Mouse (Mus musculus): ENCODE data around the gene Dtnbp1. TPM values are rescaled to one million over a fixed set of nuclear protein-coding genes. Genes with fewer than 3 reads are reported as not detected.

Dtnbp1 gene
- polyA plus RNA-seq (2014; fragmentation: Nextera tagmentation; extraction: Ambion mirVana) = 129 and 132 TPM in 2 replicates

- Histone ChIP-seq H3K9me3 (ENCODE audit: control insufficient read depth, low read length) (no peaks in the 10 kb centered on the region), H3K9ac (peak within 1 kb of the TSS; percentile 77), H3K27ac (peak within 1 kb of the TSS; percentile 79), H3K4me2 (replicated peaks) (peak within 1 kb of the TSS; percentile 75), H3K36me3 (replicated peaks; ENCODE audit: control insufficient read depth, insufficient read depth) (0 out of 2 replicates have a peak, but pooled peaks cover 3% of the 10 kb centered on the region), H3K4me3 (replicated peaks; ENCODE audit: low read length) (peak within 1 kb of the TSS; percentile 81), H3K4me1 (replicated peaks; ENCODE audit: control insufficient read depth, insufficient read depth, low read length) (peaks cover 18% of the 10 kb centered on the region), H3K27me3 (ENCODE audit: control insufficient read depth, insufficient read depth, low read length) (no peaks in the 10 kb centered on the region)
- under 1% methylated on average over 51 of the region's 68 CpGs for WGBS
- DNase-seq (ENCODE audit: low spot score) (peak; percentile 90), ATAC-seq (ENCODE audit: low FRiP score) (peak; percentile 92)
Measured at GRCm38 (mm10) chr13:45001911-45002615, at the start of gene Dtnbp1. Gene Dtnbp1, minus strand, starts transcription at chr13:45002147.

DNA sequence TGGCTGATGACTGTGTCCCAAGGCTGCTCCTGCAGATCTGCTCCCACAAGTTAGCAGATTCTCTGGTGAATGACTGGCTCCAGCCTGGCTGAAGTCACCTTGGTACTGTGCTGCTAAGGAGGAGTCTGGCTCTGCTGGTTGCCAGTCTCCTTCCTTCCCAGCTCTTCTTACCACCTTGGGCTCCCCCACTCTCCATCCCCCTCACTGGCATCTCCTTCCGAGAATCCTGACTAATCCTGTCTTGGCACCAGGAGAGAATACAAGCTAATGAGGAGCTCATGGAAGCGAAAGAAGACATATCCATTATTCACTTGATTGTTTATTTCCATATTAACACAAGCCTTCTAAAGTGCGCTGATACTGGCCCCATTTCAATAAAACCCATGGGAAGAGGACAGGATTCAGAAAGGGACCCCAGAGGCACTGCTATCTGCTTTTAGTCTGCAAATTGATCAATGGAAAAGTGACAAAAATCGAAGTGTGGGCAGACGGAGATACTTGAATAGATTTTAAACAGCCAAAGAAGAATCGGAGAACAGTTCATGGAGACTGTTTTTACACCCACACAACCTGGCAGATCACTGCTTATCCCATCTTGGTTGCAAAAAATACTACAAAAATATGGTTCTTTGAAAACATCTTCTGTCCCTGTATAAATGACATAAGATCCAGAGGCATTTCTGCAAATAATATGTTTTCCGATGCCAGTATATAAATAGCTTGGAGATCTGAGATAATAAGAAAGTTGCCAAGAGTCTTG, 47.5 kb upstream of the Dtnbp1 start:
- DNase-seq (ENCODE audit: low spot score) (no peak), ATAC-seq (ENCODE audit: low FRiP score) (no peak)
- H3K27ac ChIP-seq = no peak overlapping the region
- H3K27me3 ChIP-seq (ENCODE audit: control insufficient read depth, insufficient read depth, low read length) = no peaks in the 10 kb centered on the region
- H3K9me3 ChIP-seq (ENCODE audit: control insufficient read depth, low read length) = no peaks in the 10 kb centered on the region
- H3K4me1 ChIP-seq (replicated peaks; ENCODE audit: control insufficient read depth, insufficient read depth, low read length) = no peaks in the 10 kb centered on the region
- no peak overlapping the region for H3K4me2 ChIP-seq (replicated peaks)
- 77% methylated on average over 7 of the region's 7 CpGs for WGBS
- no peaks in the 10 kb centered on the region for H3K36me3 ChIP-seq (replicated peaks; ENCODE audit: control insufficient read depth, insufficient read depth)
- no peak overlapping the region for H3K4me3 ChIP-seq (replicated peaks; ENCODE audit: low read length)
- H3K9ac ChIP-seq = no peak overlapping the region

- no peak for ATAC-seq (ENCODE audit: low FRiP score)
- 86% methylated on average over 3 of the region's 3 CpGs for WGBS
- H3K4me3 ChIP-seq (replicated peaks; ENCODE audit: low read length) = no peak overlapping the region
Measured at GRCm38 (mm10) chr13:45043466-45043865, 41.5 kb upstream of the Dtnbp1 start.

DNA sequence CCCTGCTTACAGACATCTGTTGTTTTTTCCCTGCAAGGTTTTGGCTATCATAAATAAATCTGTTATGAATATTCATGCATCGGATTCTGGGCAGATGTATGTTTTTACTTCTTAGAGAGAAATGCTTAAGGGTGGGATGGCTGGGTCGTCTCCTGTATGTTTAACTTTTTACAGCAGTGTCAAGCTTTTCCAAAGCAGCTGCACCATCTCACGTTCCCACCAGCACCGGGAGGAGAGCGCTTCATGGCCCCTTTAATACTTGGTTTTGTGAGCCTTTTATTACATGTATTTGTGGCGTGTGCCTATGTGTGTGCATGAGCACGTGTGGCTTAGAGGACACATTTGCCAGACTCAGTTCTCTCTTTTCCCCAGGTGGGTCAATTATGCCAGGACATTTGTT, 38.8 kb upstream of the Dtnbp1 start:
- no peaks in the 10 kb centered on the region for H3K4me1 ChIP-seq (replicated peaks; ENCODE audit: control insufficient read depth, insufficient read depth, low read length)
- no peaks in the 10 kb centered on the region for H3K36me3 ChIP-seq (replicated peaks; ENCODE audit: control insufficient read depth, insufficient read depth)
- no peak overlapping the region for H3K4me2 ChIP-seq (replicated peaks)
- no peak overlapping the region for H3K9ac ChIP-seq
- DNase-seq (ENCODE audit: low spot score) (no peak), ATAC-seq (ENCODE audit: low FRiP score) (no peak)
- H3K4me3 ChIP-seq (replicated peaks; ENCODE audit: low read length) = no peak overlapping the region
- H3K27me3 ChIP-seq (ENCODE audit: control insufficient read depth, insufficient read depth, low read length) = no peaks in the 10 kb centered on the region
- H3K9me3 ChIP-seq (ENCODE audit: control insufficient read depth, low read length) = no peaks in the 10 kb centered on the region
- WGBS = 87% methylated on average over 7 of the region's 7 CpGs
- H3K27ac ChIP-seq = no peak overlapping the region

More at GRCm38 (mm10) chr13:45043466-45043865, 41.5 kb upstream of the Dtnbp1 start:
- no peaks in the 10 kb centered on the region for H3K36me3 ChIP-seq (replicated peaks; ENCODE audit: control insufficient read depth, insufficient read depth)
- no peak for DNase-seq (ENCODE audit: low spot score)
- no peaks in the 10 kb centered on the region for H3K27me3 ChIP-seq (ENCODE audit: control insufficient read depth, insufficient read depth, low read length)
- H3K9ac ChIP-seq = no peak overlapping the region
- no peak overlapping the region for H3K4me2 ChIP-seq (replicated peaks)
- H3K27ac ChIP-seq = no peak overlapping the region
- no peaks in the 10 kb centered on the region for H3K4me1 ChIP-seq (replicated peaks; ENCODE audit: control insufficient read depth, insufficient read depth, low read length)
- no peaks in the 10 kb centered on the region for H3K9me3 ChIP-seq (ENCODE audit: control insufficient read depth, low read length)

- no peak overlapping the region for H3K4me2 ChIP-seq (replicated peaks)
- H3K9me3 ChIP-seq (ENCODE audit: control insufficient read depth, low read length) = no peaks in the 10 kb centered on the region
- no peaks in the 10 kb centered on the region for H3K36me3 ChIP-seq (replicated peaks; ENCODE audit: control insufficient read depth, insufficient read depth)
- ATAC-seq (ENCODE audit: low FRiP score) (no peak), DNase-seq (ENCODE audit: low spot score) (no peak)
- no peak overlapping the region for H3K9ac ChIP-seq
- no peaks in the 10 kb centered on the region for H3K27me3 ChIP-seq (ENCODE audit: control insufficient read depth, insufficient read depth, low read length)
- no peak overlapping the region for H3K4me3 ChIP-seq (replicated peaks; ENCODE audit: low read length)
- H3K27ac ChIP-seq = no peak overlapping the region
- H3K4me1 ChIP-seq (replicated peaks; ENCODE audit: control insufficient read depth, insufficient read depth, low read length) = no peaks in the 10 kb centered on the region
- 43% methylated on average over 4 of the region's 4 CpGs for WGBS
Measured at GRCm38 (mm10) chr13:45040195-45040594, 38.2 kb upstream of the Dtnbp1 start.

- Histone ChIP-seq H3K9ac (no peak overlapping the region), H3K4me3 (replicated peaks; ENCODE audit: low read length) (no peak overlapping the region), H3K4me2 (replicated peaks) (no peak overlapping the region), H3K9me3 (ENCODE audit: control insufficient read depth, low read length) (no peaks in the 10 kb centered on the region), H3K27ac (no peak overlapping the region), H3K27me3 (ENCODE audit: control insufficient read depth, insufficient read depth, low read length) (no peaks in the 10 kb centered on the region), H3K4me1 (replicated peaks; ENCODE audit: control insufficient read depth, insufficient read depth, low read length) (no peaks in the 10 kb centered on the region), H3K36me3 (replicated peaks; ENCODE audit: control insufficient read depth, insufficient read depth) (no peaks in the 10 kb centered on the region)
- ATAC-seq (ENCODE audit: low FRiP score) (no peak), DNase-seq (ENCODE audit: low spot score) (no peak)
- 93% methylated on average over 4 of the region's 4 CpGs for WGBS
Measured at GRCm38 (mm10) chr13:45036417-45036816, 34.5 kb upstream of the Dtnbp1 start.

DNA sequence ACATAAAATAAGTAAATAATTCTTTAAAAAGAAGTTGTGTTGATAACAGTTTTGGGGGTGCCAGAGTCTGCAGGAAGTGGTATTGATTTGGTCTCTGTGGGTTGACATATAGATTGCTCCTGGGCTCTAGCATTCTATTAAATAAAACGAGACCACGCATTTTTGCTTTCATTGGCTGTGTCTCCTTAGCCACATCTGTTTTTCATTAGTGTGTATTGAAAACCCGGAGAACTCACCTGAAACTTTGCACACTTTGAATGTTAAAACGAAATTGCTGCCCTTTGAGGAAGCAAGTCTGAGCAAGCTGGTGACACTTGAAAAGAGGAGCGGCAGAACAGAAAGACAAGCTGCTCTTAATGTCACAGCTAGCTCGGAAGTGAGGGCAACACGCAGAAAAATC, 32.8 kb upstream of the Dtnbp1 start:
- H3K27me3 ChIP-seq (ENCODE audit: control insufficient read depth, insufficient read depth, low read length) = no peaks in the 10 kb centered on the region
- DNase-seq (ENCODE audit: low spot score) = no peak
- no peak overlapping the region for H3K4me3 ChIP-seq (replicated peaks; ENCODE audit: low read length)
- H3K9me3 ChIP-seq (ENCODE audit: control insufficient read depth, low read length) = no peaks in the 10 kb centered on the region
- H3K27ac ChIP-seq = no peak overlapping the region
- H3K4me2 ChIP-seq (replicated peaks) = no peak overlapping the region
- no peak for ATAC-seq (ENCODE audit: low FRiP score)
- no peaks in the 10 kb centered on the region for H3K36me3 ChIP-seq (replicated peaks; ENCODE audit: control insufficient read depth, insufficient read depth)
- no peaks in the 10 kb centered on the region for H3K4me1 ChIP-seq (replicated peaks; ENCODE audit: control insufficient read depth, insufficient read depth, low read length)
- WGBS = 78% methylated on average over 7 of the region's 7 CpGs
- H3K9ac ChIP-seq = no peak overlapping the region

- H3K4me2 ChIP-seq (replicated peaks) = no peak overlapping the region
- no peaks in the 10 kb centered on the region for H3K27me3 ChIP-seq (ENCODE audit: control insufficient read depth, insufficient read depth, low read length)
- no peak overlapping the region for H3K4me3 ChIP-seq (replicated peaks; ENCODE audit: low read length)
- H3K36me3 ChIP-seq (replicated peaks; ENCODE audit: control insufficient read depth, insufficient read depth) = no peaks in the 10 kb centered on the region
- no peak overlapping the region for H3K27ac ChIP-seq
- no peaks in the 10 kb centered on the region for H3K4me1 ChIP-seq (replicated peaks; ENCODE audit: control insufficient read depth, insufficient read depth, low read length)
- DNase-seq (ENCODE audit: low spot score) (no peak), ATAC-seq (ENCODE audit: low FRiP score) (no peak)
- no peak overlapping the region for H3K9ac ChIP-seq
- WGBS = 90% methylated on average over 10 of the region's 10 CpGs
- H3K9me3 ChIP-seq (ENCODE audit: control insufficient read depth, low read length) = no peaks in the 10 kb centered on the region
Measured at GRCm38 (mm10) chr13:45033360-45033759, 31.4 kb upstream of the Dtnbp1 start.

DNA sequence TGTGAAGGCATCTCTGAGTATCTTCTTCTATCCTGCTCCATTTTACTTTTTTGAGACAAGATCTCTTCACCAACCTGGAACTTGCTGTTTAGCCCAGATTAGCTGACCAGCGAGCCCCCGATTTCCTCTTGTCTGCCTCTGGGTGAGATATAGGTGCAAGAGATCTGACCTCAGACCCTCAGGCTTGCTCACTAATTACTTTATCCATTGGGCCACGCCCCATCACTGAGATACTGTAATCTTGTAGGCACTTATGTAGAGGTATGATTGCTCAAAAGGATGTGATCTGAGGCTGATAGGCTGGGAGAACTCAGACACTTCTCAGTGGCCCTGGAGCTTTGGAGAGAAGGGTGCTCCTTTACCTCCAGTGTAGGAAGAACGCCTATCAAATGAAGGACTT, 30.5 kb upstream of the Dtnbp1 start:
- 92% methylated on average over 4 of the region's 4 CpGs for WGBS
- ATAC-seq (ENCODE audit: low FRiP score) = no peak
- H3K9ac ChIP-seq = no peak overlapping the region
- H3K27me3 ChIP-seq (ENCODE audit: control insufficient read depth, insufficient read depth, low read length) = no peaks in the 10 kb centered on the region
- no peak for DNase-seq (ENCODE audit: low spot score)
- H3K27ac ChIP-seq = no peak overlapping the region
- no peaks in the 10 kb centered on the region for H3K4me1 ChIP-seq (replicated peaks; ENCODE audit: control insufficient read depth, insufficient read depth, low read length)
- H3K9me3 ChIP-seq (ENCODE audit: control insufficient read depth, low read length) = no peaks in the 10 kb centered on the region
- H3K36me3 ChIP-seq (replicated peaks; ENCODE audit: control insufficient read depth, insufficient read depth) = no peaks in the 10 kb centered on the region
- H3K4me2 ChIP-seq (replicated peaks) = no peak overlapping the region
- no peak overlapping the region for H3K4me3 ChIP-seq (replicated peaks; ENCODE audit: low read length)
